Mouse (Mus musculus) spleen, adult 2 months (tissue): ENCODE results near the gene Elmod1.

Experiments used
- CTCF ChIP-seq: fragments of 200-500 bp; IDR thresholded peaks from 2 replicates; pipeline ENCODE4 v1.5.1; 2011; ENCODE audit warnings: mild to moderate bottlenecking, inconsistent platforms; ENCODE audit not compliant: insufficient read depth, insufficient read length, insufficient replicate concordance; ENCODE audit errors: extremely low read depth
- POLR2A ChIP-seq: fragments of 200-500 bp; IDR thresholded peaks from 2 replicates; pipeline ENCODE4 v1.6.1; 2011; ENCODE audit warnings: low read depth, low read length, inconsistent platforms

GRCm38 (mm10) chr9:54022795-54023194 is 47.7 kb upstream of the Elmod1 start:
- no peak for TF ChIP-seq POLR2A
- TF ChIP-seq CTCF = no peak
